Mouse (Mus musculus): ENCODE measurements around the gene Faap20. TPM values are rescaled to one million over a fixed set of nuclear protein-coding genes. Genes with fewer than 3 reads are reported as not detected.

The Faap20 gene
- total and polyA plus RNA-seq, 3 experiments = 31.0 to 45.0 (median 36.4) TPM

- peaks cover 17 to 36% of the 10 kb centered on the region in 2 experiments for H3K36me3 ChIP-seq (replicated peaks in 1 of 2; ENCODE audit: control insufficient read depth in 1 of 2, insufficient read depth in 1 of 2, low read length in 1 of 2)
- H3K27me3 ChIP-seq (replicated peaks) = no peaks in the 10 kb centered on the region
- DNase-seq (ENCODE audit: extremely low read depth) = no peak
Observed at GRCm38 (mm10) chr4:155252253-155252652, 2.7 kb downstream of the Faap20 start.

GRCm38 (mm10) chr4:155264521-155265321, 15.1 kb downstream of the Faap20 start:
- TF ChIP-seq BHLHE40 (IDR thresholded peaks at IDR 0.05; ENCODE audit: low read depth, low read length) = no peak
- TF ChIP-seq MEF2A (IDR thresholded peaks at IDR 0.05; ENCODE audit: borderline replicate concordance, low read depth, low read length) = no peak
- no peak for TF ChIP-seq MAFK (IDR thresholded peaks at IDR 0.05; ENCODE audit: insufficient replicate concordance, low read length)
- no peak for TF ChIP-seq ZNF384 (IDR thresholded peaks at IDR 0.05; ENCODE audit: low read depth, low read length)
- TF ChIP-seq ZC3H11A (IDR thresholded peaks at IDR 0.05; ENCODE audit: low read depth, low read length) = no peak
- no peak for TF ChIP-seq TBP (conservative IDR thresholded peaks at IDR 0.05; ENCODE audit: low read depth, low read length)
- no peak for TF ChIP-seq MXI1 (IDR thresholded peaks at IDR 0.05; ENCODE audit: low read depth, low read length)
- TF ChIP-seq GABPA (IDR thresholded peaks at IDR 0.05; ENCODE audit: insufficient replicate concordance, low read depth, low read length) = no peak
- TF ChIP-seq SIN3A (IDR thresholded peaks at IDR 0.05; ENCODE audit: low read length) = no peak
- no peak for TF ChIP-seq NRF1 (IDR thresholded peaks at IDR 0.05; ENCODE audit: low read depth, low read length)
- peaks cover 7% of the 10 kb centered on the region for H3K9me3 ChIP-seq (replicated peaks; ENCODE audit: low read length)
- no peak overlapping the region for H3K9ac ChIP-seq (ENCODE audit: insufficient read depth, low read depth)
- H3K79me2 ChIP-seq (replicated peaks; ENCODE audit: control insufficient read depth, extremely low read depth, insufficient read depth, poor library complexity, severe bottlenecking) = no peaks in the 10 kb centered on the region
- no peaks in the 10 kb centered on the region for H3K36me3 ChIP-seq (replicated peaks in 1 of 2; ENCODE audit: control insufficient read depth in 1 of 2, insufficient read depth in 1 of 2, low read length in 1 of 2)
- in situ Hi-C loops (cut with MboI; ENCODE audit: low pct_ligation_motif_present, low pct_unique_long_range_greater_than_20kb, low sequenced_read_pairs) = loop anchor here (5.0 kb wide), 1 partner anchor 43 kb away; no protein-coding TSS in a partner anchor
- H3K27me3 ChIP-seq (replicated peaks) = peaks cover 22% of the 10 kb centered on the region
- H3K4me2 ChIP-seq (ENCODE audit: insufficient read depth, low read depth, poor library complexity, severe bottlenecking) = no peak overlapping the region
- no peaks in the 10 kb centered on the region; a peak in 1 of 4 replicates for H3K4me1 ChIP-seq (ENCODE audit: control insufficient read depth in 1 of 2, insufficient read depth in 2 of 2)
- DNase-seq (ENCODE audit: extremely low read depth) = no peak
- H3K27ac ChIP-seq (ENCODE audit: insufficient read depth, low read depth) = no peak overlapping the region
- H3K4me3 ChIP-seq (replicated peaks in 1 of 3; ENCODE audit: low read depth in 2 of 3, low read length in 2 of 3, poor library complexity in 1 of 3) = no peak overlapping the region
- dilution Hi-C loops (cut with MboI; ENCODE audit: extremely low pct_ligation_motif_present, extremely low pct_unique_long_range_greater_than_20kb, low sequenced_read_pairs) = no loop called here

More at GRCm38 (mm10) chr4:155252253-155252652, 2.7 kb downstream of the Faap20 start:
- TF ChIP-seq MAX (IDR thresholded peaks at IDR 0.05; ENCODE audit: low read length) (no peak), USF1 (IDR thresholded peaks at IDR 0.05; ENCODE audit: low read depth, low read length) (no peak)
- in situ Hi-C loops (cut with MboI; ENCODE audit: low pct_ligation_motif_present, low pct_unique_long_range_greater_than_20kb, low sequenced_read_pairs) (no loop called here), dilution Hi-C loops (cut with MboI; ENCODE audit: extremely low pct_ligation_motif_present, extremely low pct_unique_long_range_greater_than_20kb, low sequenced_read_pairs) (no loop called here)
- peaks cover 2% of the 10 kb centered on the region for H3K9me3 ChIP-seq (replicated peaks; ENCODE audit: low read length)
- no peak overlapping the region for H3K27ac ChIP-seq (ENCODE audit: insufficient read depth, low read depth)
- H3K79me2 ChIP-seq (replicated peaks; ENCODE audit: control insufficient read depth, extremely low read depth, insufficient read depth, poor library complexity, severe bottlenecking) = no peaks in the 10 kb centered on the region
- H3K4me2 ChIP-seq (ENCODE audit: insufficient read depth, low read depth, poor library complexity, severe bottlenecking) = no peak overlapping the region
- H3K4me3 ChIP-seq (replicated peaks in 1 of 3; ENCODE audit: low read depth in 2 of 3, low read length in 2 of 3, poor library complexity in 1 of 3) = no peak overlapping the region
- peaks cover 6 to 31% of the 10 kb centered on the region in 2 experiments for H3K4me1 ChIP-seq (ENCODE audit: control insufficient read depth in 1 of 2, insufficient read depth in 2 of 2)
- H3K9ac ChIP-seq (ENCODE audit: insufficient read depth, low read depth) = no peak overlapping the region
